Mouse (Mus musculus) regulatory T cell (primary cell): ENCODE measurements around the gene Olfr26.
"Not testable (repeated sequence)": the region's sequence is repeated elsewhere in the genome, so short reads cannot be mapped to it uniquely, and the experiment has no call there.

Experiments
- in situ Hi-C: fragments of 300-600 bp; cut with MboI, MseI; formaldehyde crosslinking; loops from one replicate; pipeline ENCODE4 v1.15.1; 2025; ENCODE audit warnings: high pct_unique_total_duplicates

The Olfr26 gene

GRCm38 (mm10) chr9:38854760-38855159 is at the start of gene Olfr26:
Gene Olfr26 (plus strand): TSS chr9:38855060.
- in situ Hi-C loops = no loop called here

- in situ Hi-C loops = no loop called here
These were observed 49.2 kb upstream of the Olfr26 start for GRCm38 (mm10) chr9:38805696-38806095.

GRCm38 (mm10) chr9:38814314-38814713 is 40.5 kb upstream of the Olfr26 start, which contains the start of gene Olfr922:
Gene Olfr922 (plus strand): TSS chr9:38814614.
- in situ Hi-C loops = no loop called here

- in situ Hi-C loops = no loop called here
These were observed 39.3 kb upstream of the Olfr26 start for GRCm38 (mm10) chr9:38815458-38815986.

DNA sequence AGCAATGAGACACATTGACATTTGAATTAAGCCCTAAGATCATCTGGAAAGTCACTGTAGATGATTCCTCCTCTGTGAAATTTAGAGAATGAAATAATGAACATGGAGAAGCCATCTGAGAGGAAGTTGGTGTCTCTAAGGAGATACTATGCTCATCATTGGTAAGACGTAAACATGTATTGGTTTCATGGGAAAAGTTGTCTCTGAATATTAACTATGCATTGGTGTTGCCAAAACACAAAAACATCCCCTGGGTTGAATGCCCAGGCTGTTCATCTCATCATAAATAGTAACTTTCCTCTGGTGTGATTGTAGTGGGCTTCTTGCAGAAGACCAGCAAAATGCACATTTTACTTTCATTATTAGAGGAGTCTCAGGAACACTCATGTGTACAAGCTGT is 28.6 kb upstream of the Olfr26 start, which contains the start of gene Olfr923:
Gene Olfr923 (plus strand): TSS at position 301 of the 400 bp plus-strand sequence.
- in situ Hi-C loops = no loop called here

DNA sequence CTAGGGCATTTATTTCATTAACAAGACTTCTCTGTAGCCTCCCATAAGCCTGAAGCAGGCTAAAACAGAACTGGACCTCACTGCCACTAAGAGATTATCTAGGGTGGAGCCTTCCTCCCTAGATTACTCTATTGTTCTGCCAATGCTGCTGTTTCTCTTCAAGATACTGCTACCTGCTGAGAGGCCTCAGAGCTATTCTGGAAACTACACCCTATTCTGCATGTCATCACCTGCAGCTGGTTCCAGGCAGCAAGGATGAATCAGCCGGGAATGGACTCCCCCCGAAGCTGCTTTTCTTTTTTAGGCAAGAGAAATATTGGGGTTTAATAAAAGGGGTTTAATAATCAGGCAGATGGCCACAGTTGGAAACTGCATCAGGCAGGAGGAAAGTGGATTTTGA is 21.8 kb upstream of the Olfr26 start:
- in situ Hi-C loops = no loop called here

DNA sequence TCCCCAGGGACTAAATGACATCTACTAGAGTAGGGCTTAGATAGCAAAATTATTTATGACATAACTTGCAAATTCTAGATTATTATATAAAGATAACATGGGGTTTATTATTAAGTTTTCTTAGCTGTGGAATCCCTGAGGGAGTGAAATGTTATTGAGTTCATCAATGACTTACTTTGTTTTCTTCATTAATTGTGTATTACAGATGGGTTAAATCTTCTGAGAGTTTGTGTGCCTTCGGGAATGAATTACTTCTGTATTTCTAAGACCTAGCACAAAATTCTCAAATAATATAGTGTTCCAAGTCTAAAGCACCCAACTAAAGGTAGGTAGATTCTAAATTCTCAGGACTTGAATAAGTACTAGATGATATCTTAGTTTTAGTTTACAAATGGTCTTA is 10.7 kb upstream of the Olfr26 start, which contains the start of gene Olfr924:
Gene Olfr924 (plus strand): TSS at position 301 of the 400 bp plus-strand sequence.
- in situ Hi-C loops = no loop called here

- in situ Hi-C loops = not testable (repeated sequence)
These were observed 20.0 kb downstream of the Olfr26 start for GRCm38 (mm10) chr9:38874880-38875279.

- in situ Hi-C loops = no loop called here
These were observed 22.0 kb downstream of the Olfr26 start, which contains the start of gene Olfr926 for GRCm38 (mm10) chr9:38876826-38877225. Gene Olfr926 (plus strand): TSS chr9:38877126.
